Mouse (Mus musculus) stomach, embryonic 14.5 days (tissue): Measurements from ENCODE around the gene 1700125H20Rik. TPM values are rescaled to one million over a fixed set of nuclear protein-coding genes. Genes with fewer than 3 reads are reported as not detected.

Source experiments
- ATAC-seq: fragments of 200-750 bp; cut with Nextera tagmentation; 2 replicates; pipeline ENCODE4 v1.8.0; 2017; ENCODE audit warnings: low read depth, moderate TSS enrichment; ENCODE audit not compliant: insufficient number of reproducible peaks, insufficient read depth, low FRiP score
- H3K27ac ChIP-seq: fragments of 300-500 bp; sonication (generic); 2 replicates; pipeline ENCODE4 v1.5.1; 2014; ENCODE audit warnings: mild to moderate bottlenecking, low read length, moderate library complexity, mixed read lengths
- H3K27me3 ChIP-seq: fragments of 300-500 bp; sonication (generic); 2 replicates; pipeline ENCODE4 v1.6.1; 2014; ENCODE audit warnings: low read length, control low read depth, mixed read lengths; ENCODE audit not compliant: control insufficient read depth, insufficient read depth
- H3K36me3 ChIP-seq: fragments of 300-500 bp; sonication (generic); 2 replicates; pipeline ENCODE4 v1.6.1; 2014; ENCODE audit warnings: mild to moderate bottlenecking, control low read depth, low read length, moderate library complexity, mixed read lengths; ENCODE audit not compliant: control insufficient read depth, insufficient read depth
- H3K4me1 ChIP-seq: fragments of 300-500 bp; sonication (generic); 2 replicates; pipeline ENCODE4 v1.6.1; 2014; ENCODE audit warnings: low read length, control low read depth, mixed read lengths; ENCODE audit not compliant: control insufficient read depth, insufficient read depth
- H3K4me2 ChIP-seq: fragments of 300-500 bp; sonication (generic); replicated peaks from 2 replicates; pipeline ENCODE4 v1.6.1; 2014; ENCODE audit warnings: low read depth, low read length, control low read depth
- H3K4me3 ChIP-seq: fragments of 300-500 bp; sonication (generic); 2 replicates; pipeline ENCODE4 v1.5.1; 2014; ENCODE audit warnings: low read depth, low read length, control low read depth
- H3K9ac ChIP-seq: fragments of 300-500 bp; sonication (generic); replicated peaks from 2 replicates; pipeline ENCODE4 v1.6.1; 2014; ENCODE audit warnings: low read depth, mild to moderate bottlenecking, control low read depth, low read length, moderate library complexity, mixed read lengths
- H3K9me3 ChIP-seq: fragments of 300-500 bp; sonication (generic); 2 replicates; pipeline ENCODE4 v1.6.1; 2016; ENCODE audit warnings: low read depth, low read length, control low read depth; ENCODE audit not compliant: control insufficient read depth
- WGBS: fragments of 180-500 bp; shearing (Covaris S2); extraction: QIAGEN DNeasy Blood & Tissue Kit; methylation state at CpG from one replicate; pipeline ENCODE4 v1.1.7; 2014; 5-methylcytosine and 5-hydroxymethylcytosine counted together
- polyA plus RNA-seq: library from polyadenylated mRNA; unstranded; fragments of >200 nt; fragmentation: Nextera tagmentation; extraction: Ambion mirVana; gene quantifications from 2 replicates; pipeline ENCODE4 v1.2.1, GENCODE M21; 2014

The 1700125H20Rik gene
- polyA plus RNA-seq, 1 experiment from 2014 or later = not detected

- Histone ChIP-seq H3K9me3 (no peaks in the 10 kb centered on the region), H3K36me3 (no peaks in the 10 kb centered on the region), H3K27me3 (no peaks in the 10 kb centered on the region), H3K27ac (no peak overlapping the region), H3K4me2 (no peak overlapping the region), H3K4me3 (no peak overlapping the region), H3K4me1 (no peaks in the 10 kb centered on the region; the same call in 1 of the 2 replicates), H3K9ac (no peak overlapping the region)
- 79% methylated on average over 6 of the region's 6 CpGs for WGBS
- ATAC-seq = no peak
Observed at GRCm38 (mm10) chr11:85177761-85178160, 7.6 kb downstream of the 1700125H20Rik start.

- no peaks in the 10 kb centered on the region for H3K9me3 ChIP-seq
- H3K4me1 ChIP-seq = peaks cover 3% of the 10 kb centered on the region; the same call in 1 of the 2 replicates
- no peak overlapping the region for H3K9ac ChIP-seq
- no peaks in the 10 kb centered on the region for H3K27me3 ChIP-seq
- no peak overlapping the region for H3K4me2 ChIP-seq
- WGBS = 72% methylated on average over 4 of the region's 4 CpGs
- no peak for ATAC-seq
- H3K36me3 ChIP-seq = no peaks in the 10 kb centered on the region
- H3K4me3 ChIP-seq = no peak overlapping the region
- no peak overlapping the region for H3K27ac ChIP-seq
Observed at GRCm38 (mm10) chr11:85178413-85178812, 8.2 kb downstream of the 1700125H20Rik start.

GRCm38 (mm10) chr11:85182617-85183283, 12.5 kb downstream of the 1700125H20Rik start:
- Histone ChIP-seq H3K36me3 (no peaks in the 10 kb centered on the region), H3K4me2 (peak overlapping the region; percentile 57), H3K9me3 (no peaks in the 10 kb centered on the region), H3K4me3 (peak overlapping the region; percentile 32), H3K27ac (no peak overlapping the region), H3K9ac (peak overlapping the region; percentile 33), H3K4me1 (peaks cover 3% of the 10 kb centered on the region; the same call in 1 of the 2 replicates), H3K27me3 (no peaks in the 10 kb centered on the region)
- ATAC-seq = peak; percentile 91
- 3% methylated on average over 20 of the region's 20 CpGs for WGBS

GRCm38 (mm10) chr11:85183284-85183779, 13.1 kb downstream of the 1700125H20Rik start:
- Histone ChIP-seq H3K4me1 (peaks cover 3% of the 10 kb centered on the region; the same call in 1 of the 2 replicates), H3K36me3 (peaks cover 1% of the 10 kb centered on the region; the same call in 1 of the 2 replicates), H3K27ac (no peak overlapping the region), H3K4me3 (peak overlapping the region; percentile 32), H3K27me3 (no peaks in the 10 kb centered on the region), H3K9ac (peak overlapping the region; percentile 33), H3K9me3 (no peaks in the 10 kb centered on the region), H3K4me2 (peak overlapping the region; percentile 57)
- no peak for ATAC-seq
- 19% methylated on average over 13 of the region's 13 CpGs for WGBS

GRCm38 (mm10) chr11:85184082-85184481, 13.9 kb downstream of the 1700125H20Rik start:
- ATAC-seq = no peak
- WGBS = 68% methylated on average over 5 of the region's 5 CpGs
- no peaks in the 10 kb centered on the region for H3K27me3 ChIP-seq
- no peak overlapping the region for H3K4me2 ChIP-seq
- no peaks in the 10 kb centered on the region for H3K9me3 ChIP-seq
- H3K9ac ChIP-seq = no peak overlapping the region
- H3K4me1 ChIP-seq = peaks cover 3% of the 10 kb centered on the region; the same call in 1 of the 2 replicates
- H3K36me3 ChIP-seq = peaks cover 9% of the 10 kb centered on the region
- no peak overlapping the region for H3K27ac ChIP-seq
- H3K4me3 ChIP-seq = no peak overlapping the region

GRCm38 (mm10) chr11:85184839-85185238, 14.6 kb downstream of the 1700125H20Rik start:
- Histone ChIP-seq H3K27ac (no peak overlapping the region), H3K4me1 (peaks cover 3% of the 10 kb centered on the region; the same call in 1 of the 2 replicates), H3K4me2 (no peak overlapping the region), H3K27me3 (no peaks in the 10 kb centered on the region), H3K36me3 (peaks cover 14% of the 10 kb centered on the region), H3K9ac (no peak overlapping the region), H3K9me3 (no peaks in the 10 kb centered on the region), H3K4me3 (no peak overlapping the region)
- no peak for ATAC-seq
- 80% methylated on average over 6 of the region's 6 CpGs for WGBS

GRCm38 (mm10) chr11:85189110-85189509, 18.9 kb downstream of the 1700125H20Rik start:
- WGBS = 91% methylated on average over 4 of the region's 4 CpGs
- H3K9me3 ChIP-seq = no peaks in the 10 kb centered on the region
- H3K36me3 ChIP-seq = peaks cover 46% of the 10 kb centered on the region
- no peak overlapping the region for H3K27ac ChIP-seq
- H3K27me3 ChIP-seq = no peaks in the 10 kb centered on the region
- no peak overlapping the region for H3K4me2 ChIP-seq
- no peak overlapping the region for H3K4me3 ChIP-seq
- ATAC-seq = no peak
- H3K4me1 ChIP-seq = no peaks in the 10 kb centered on the region
- no peak overlapping the region for H3K9ac ChIP-seq

- Histone ChIP-seq H3K9me3 (no peaks in the 10 kb centered on the region), H3K27ac (no peak overlapping the region), H3K4me3 (no peak overlapping the region), H3K9ac (no peak overlapping the region), H3K36me3 (peaks cover 62% of the 10 kb centered on the region), H3K4me2 (no peak overlapping the region), H3K4me1 (no peaks in the 10 kb centered on the region), H3K27me3 (no peaks in the 10 kb centered on the region)
- WGBS = 92% methylated on average over 12 of the region's 12 CpGs
- no peak for ATAC-seq
Observed at GRCm38 (mm10) chr11:85190741-85191140, 20.5 kb downstream of the 1700125H20Rik start.
